Mouse (Mus musculus) erythroblast, embryonic 14.5 days (primary cell): ENCODE data around the gene Adgrf2. TPM values are rescaled to one million over a fixed set of nuclear protein-coding genes. Genes with fewer than 3 reads are reported as not detected.

ENCODE experiments used
- H3K27me3 ChIP-seq: 2 replicates; pipeline ENCODE4 v1.6.1; 2012; ENCODE audit warnings: inconsistent platforms; ENCODE audit not compliant: control insufficient read depth
- H3K36me3 ChIP-seq: 2 replicates; pipeline ENCODE4 v1.6.1; 2012; ENCODE audit warnings: mild to moderate bottlenecking, inconsistent platforms; ENCODE audit not compliant: control insufficient read depth
- H3K4me1 ChIP-seq: 2 replicates; pipeline ENCODE4 v1.6.1; 2012; ENCODE audit warnings: inconsistent platforms; ENCODE audit not compliant: control insufficient read depth
- H3K4me3 ChIP-seq: replicated peaks from 2 replicates; pipeline ENCODE3; 2012; ENCODE audit warnings: moderate library complexity, mild to moderate bottlenecking, inconsistent platforms
- H3K9me3 ChIP-seq: 2 replicates; pipeline ENCODE4 v1.6.1; 2012; ENCODE audit warnings: low read length, inconsistent platforms, mixed read lengths; ENCODE audit not compliant: control insufficient read depth
- GATA1 ChIP-seq: IDR thresholded peaks from 2 replicates; pipeline ENCODE4 v1.6.1; 2012; ENCODE audit warnings: low read length, inconsistent platforms, mixed read lengths
- TAL1 ChIP-seq: IDR thresholded peaks from 3 replicates; pipeline ENCODE4 v1.6.1; 2012; ENCODE audit warnings: low read length, inconsistent platforms, mixed read lengths
- polyA plus RNA-seq: library from polyadenylated mRNA; stranded (reverse); fragments of >175 nt; gene quantifications from 2 replicates; pipeline ENCODE4 v1.2.3, GENCODE M21; 2012

The Adgrf2 gene
- polyA plus RNA-seq, 1 experiment = not detected

- Histone ChIP-seq H3K4me3 (no peak overlapping the region), H3K9me3 (peaks cover 4% of the 10 kb centered on the region; the same call in 1 of the 2 replicates), H3K27me3 (no peaks in the 10 kb centered on the region), H3K36me3 (no peaks in the 10 kb centered on the region), H3K4me1 (no peaks in the 10 kb centered on the region)
- TF ChIP-seq GATA1 (no peak), TAL1 (no peak)
These were observed 3.2 kb downstream of the Adgrf2 start for GRCm38 (mm10) chr17:42738794-42739193.

GRCm38 (mm10) chr17:42717161-42717560 is 24.8 kb downstream of the Adgrf2 start:
- Histone ChIP-seq H3K27me3 (no peaks in the 10 kb centered on the region), H3K4me3 (no peak overlapping the region), H3K36me3 (no peaks in the 10 kb centered on the region), H3K4me1 (no peaks in the 10 kb centered on the region), H3K9me3 (no peaks in the 10 kb centered on the region; the same call in 1 of the 2 replicates)
- TF ChIP-seq GATA1 (no peak), TAL1 (no peak)

GRCm38 (mm10) chr17:42714991-42715390 is 27.0 kb downstream of the Adgrf2 start:
- TF ChIP-seq GATA1 (no peak), TAL1 (no peak)
- Histone ChIP-seq H3K4me1 (no peaks in the 10 kb centered on the region), H3K36me3 (no peaks in the 10 kb centered on the region)

GRCm38 (mm10) chr17:42710717-42711116 is 31.3 kb downstream of the Adgrf2 start:
- Histone ChIP-seq H3K4me1 (no peaks in the 10 kb centered on the region), H3K4me3 (no peak overlapping the region), H3K36me3 (no peaks in the 10 kb centered on the region), H3K27me3 (no peaks in the 10 kb centered on the region), H3K9me3 (no peaks in the 10 kb centered on the region; the same call in 1 of the 2 replicates)
- no peak for TF ChIP-seq TAL1

More at GRCm38 (mm10) chr17:42714991-42715390, 27.0 kb downstream of the Adgrf2 start:
- Histone ChIP-seq H3K4me3 (no peak overlapping the region), H3K27me3 (no peaks in the 10 kb centered on the region), H3K9me3 (no peaks in the 10 kb centered on the region; the same call in 1 of the 2 replicates)

- Histone ChIP-seq H3K4me3 (no peak overlapping the region), H3K4me1 (no peaks in the 10 kb centered on the region), H3K36me3 (no peaks in the 10 kb centered on the region), H3K27me3 (no peaks in the 10 kb centered on the region), H3K9me3 (no peaks in the 10 kb centered on the region; the same call in 1 of the 2 replicates)
- no peak for TF ChIP-seq GATA1
- TF ChIP-seq TAL1 = no peak
These were observed 36.4 kb downstream of the Adgrf2 start for GRCm38 (mm10) chr17:42705611-42706010.

GRCm38 (mm10) chr17:42702198-42702597 is 39.8 kb downstream of the Adgrf2 start:
- TF ChIP-seq GATA1 = no peak
- TF ChIP-seq TAL1 = no peak
- Histone ChIP-seq H3K27me3 (no peaks in the 10 kb centered on the region), H3K4me3 (no peak overlapping the region), H3K9me3 (no peaks in the 10 kb centered on the region), H3K36me3 (no peaks in the 10 kb centered on the region), H3K4me1 (no peaks in the 10 kb centered on the region)

GRCm38 (mm10) chr17:42694730-42695129 is 47.2 kb downstream of the Adgrf2 start:
- no peaks in the 10 kb centered on the region for H3K27me3 ChIP-seq
- TF ChIP-seq TAL1 (no peak), GATA1 (no peak)
- no peaks in the 10 kb centered on the region for H3K4me1 ChIP-seq
- H3K4me3 ChIP-seq = no peak overlapping the region
- H3K36me3 ChIP-seq = no peaks in the 10 kb centered on the region
- peaks cover 5% of the 10 kb centered on the region; the same call in 1 of the 2 replicates for H3K9me3 ChIP-seq

GRCm38 (mm10) chr17:42692136-42692535 is 49.8 kb downstream of the Adgrf2 start, which contains the start of gene Adgrf4:
Gene Adgrf4 (minus strand): TSS chr17:42692284.
- TF ChIP-seq TAL1 (no peak), GATA1 (no peak)
- Histone ChIP-seq H3K9me3 (peaks cover 5% of the 10 kb centered on the region; the same call in 1 of the 2 replicates), H3K27me3 (no peaks in the 10 kb centered on the region), H3K36me3 (no peaks in the 10 kb centered on the region), H3K4me1 (no peaks in the 10 kb centered on the region), H3K4me3 (no peak within 1 kb of the TSS)

- Histone ChIP-seq H3K4me1 (no peaks in the 10 kb centered on the region), H3K27me3 (no peaks in the 10 kb centered on the region), H3K4me3 (no peak overlapping the region), H3K36me3 (no peaks in the 10 kb centered on the region), H3K9me3 (peaks cover 2% of the 10 kb centered on the region; the same call in 1 of the 2 replicates)
- TF ChIP-seq GATA1 = no peak
- TF ChIP-seq TAL1 = no peak
These were observed 51.4 kb downstream of the Adgrf2 start for GRCm38 (mm10) chr17:42690531-42690930.

Other genes starting within 250 kb of the Adgrf2 start
- not detected in 2 replicates for gene Opn5, start 130.8 kb downstream of the Adgrf2 start, polyA plus RNA-seq
- not detected in 2 replicates for gene Adgrf4, start 49.9 kb downstream of the Adgrf2 start, polyA plus RNA-seq
- gene Cd2ap, start 134.5 kb upstream of the Adgrf2 start, polyA plus RNA-seq = 0.95 and 1.2 TPM in 2 replicates